Mouse (Mus musculus): Measurements from ENCODE around the gene Krt16. TPM values are rescaled to one million over a fixed set of nuclear protein-coding genes. Genes with fewer than 3 reads are reported as not detected.

The Krt16 gene
- not detected for total RNA-seq (2021)

GRCm38 (mm10) chr11:100248852-100249465 lies at the start of gene Krt16:
Gene Krt16, minus strand, starts transcription at chr11:100248902.
- no peak for DNase-seq

- DNase-seq, result no peak
Measured at GRCm38 (mm10) chr11:100297801-100298200, 49.1 kb upstream of the Krt16 start.

- peak; percentile 66 to 74 for DNase-seq
Measured at GRCm38 (mm10) chr11:100295308-100295707, 46.6 kb upstream of the Krt16 start.

GRCm38 (mm10) chr11:100292884-100293283 lies 44.2 kb upstream of the Krt16 start:
- no peak for DNase-seq

GRCm38 (mm10) chr11:100290235-100290634 lies 41.5 kb upstream of the Krt16 start:
- no peak for DNase-seq

- DNase-seq, result no peak
Measured at GRCm38 (mm10) chr11:100288942-100289341, 40.2 kb upstream of the Krt16 start.

GRCm38 (mm10) chr11:100287024-100287423 lies 38.3 kb upstream of the Krt16 start:
- DNase-seq, result no peak

GRCm38 (mm10) chr11:100284988-100285387 lies 36.3 kb upstream of the Krt16 start:
- no peak for DNase-seq

- peak; percentile 40 to 47 for DNase-seq
Measured at GRCm38 (mm10) chr11:100282549-100282948, 33.8 kb upstream of the Krt16 start.

GRCm38 (mm10) chr11:100281596-100282544 lies 33.2 kb upstream of the Krt16 start:
- peak; percentile 67 to 83 for DNase-seq

GRCm38 (mm10) chr11:100278759-100279158 lies 30.1 kb upstream of the Krt16 start:
- DNase-seq, result no peak

GRCm38 (mm10) chr11:100277726-100278480 lies 29.2 kb upstream of the Krt16 start:
- DNase-seq, result no peak

GRCm38 (mm10) chr11:100275466-100275865 lies 26.8 kb upstream of the Krt16 start:
- DNase-seq, result no peak

GRCm38 (mm10) chr11:100274719-100275118 lies 26.0 kb upstream of the Krt16 start:
- DNase-seq, result no peak

GRCm38 (mm10) chr11:100271878-100272277 lies 23.2 kb upstream of the Krt16 start:
- no peak for DNase-seq

- DNase-seq, result no peak
Measured at GRCm38 (mm10) chr11:100269821-100270332, 21.2 kb upstream of the Krt16 start, which contains the start of gene Krt42. Gene Krt42, minus strand, starts transcription at chr11:100269871.

GRCm38 (mm10) chr11:100262058-100262980 lies 13.6 kb upstream of the Krt16 start:
- DNase-seq, result no peak

GRCm38 (mm10) chr11:100261235-100261605 lies 12.5 kb upstream of the Krt16 start:
- DNase-seq, result no peak

- DNase-seq, result no peak
Measured at GRCm38 (mm10) chr11:100260514-100261234, 12.0 kb upstream of the Krt16 start, which contains the start of gene Krt17. Gene Krt17, minus strand, starts transcription at chr11:100261029.

- DNase-seq, result no peak
Measured at GRCm38 (mm10) chr11:100259079-100259478, 10.4 kb upstream of the Krt16 start.

- DNase-seq, result no peak
Measured at GRCm38 (mm10) chr11:100257967-100258366, 9.3 kb upstream of the Krt16 start.
